Mouse (Mus musculus) ES-E14 (cell line): Measurements from ENCODE around the gene Pard3. TPM values are rescaled to one million over a fixed set of nuclear protein-coding genes. Genes with fewer than 3 reads are reported as not detected.

Experiments used
- DNase-seq: peaks from one replicate; pipeline ENCODE4 v3.0.0-alpha.2; 2013; ENCODE audit warnings: low read depth, low spot score
- H3K27ac ChIP-seq: 2 replicates; pipeline ENCODE4 v1.5.1; 2012; ENCODE audit warnings: low read depth, mild to moderate bottlenecking, low read length, moderate library complexity, mixed read lengths; ENCODE audit not compliant: poor library complexity, insufficient read depth, severe bottlenecking
- H3K36me3 ChIP-seq: 2 replicates; pipeline ENCODE4 v1.6.1; 2012; ENCODE audit warnings: mild to moderate bottlenecking, low read length, moderate library complexity, mixed read lengths; ENCODE audit not compliant: control insufficient read depth, poor library complexity, insufficient read depth, severe bottlenecking
- H3K4me1 ChIP-seq, 2 experiments: fragments of 150-350 bp in 1 of 2; sonication (generic) in 1 of 2; 2 replicates each; pipeline ENCODE4 v1.6.1; 2012; ENCODE audit warnings: low read length in 2 of 2, mild to moderate bottlenecking in 1 of 2, mixed read lengths in 1 of 2; ENCODE audit not compliant: control insufficient read depth in 2 of 2, insufficient read depth in 2 of 2, poor library complexity in 1 of 2
- H3K4me3 ChIP-seq, 2 experiments: fragments of 150-350 bp in 1 of 2; sonication (generic) in 1 of 2; 2 replicates each; pipeline ENCODE4 v1.5.1; 2012; ENCODE audit warnings: low read length in 2 of 2, low read depth in 1 of 2, mild to moderate bottlenecking in 1 of 2, mixed read lengths in 1 of 2; ENCODE audit not compliant: insufficient read depth in 1 of 2, poor library complexity in 1 of 2, severe bottlenecking in 1 of 2
- H3K9ac ChIP-seq: 2 replicates; pipeline ENCODE4 v1.6.1; 2012; ENCODE audit warnings: low read depth, mild to moderate bottlenecking, low read length, mixed read lengths; ENCODE audit not compliant: poor library complexity, insufficient read depth, severe bottlenecking
- H3K9me3 ChIP-seq: fragments of 150-350 bp; sonication (generic); 2 replicates; pipeline ENCODE4 v1.6.1; 2012; ENCODE audit warnings: low read depth, mild to moderate bottlenecking, low read length; ENCODE audit not compliant: control insufficient read depth, insufficient read depth
- CHD2 ChIP-seq: IDR thresholded peaks from 2 replicates; pipeline ENCODE4 v1.6.1; 2014; ENCODE audit warnings: mild to moderate bottlenecking, low read depth, low read length, inconsistent platforms
- HCFC1 ChIP-seq: IDR thresholded peaks from 2 replicates; pipeline ENCODE4 v1.6.1; 2012; ENCODE audit warnings: low read length, inconsistent platforms, borderline replicate concordance; ENCODE audit not compliant: insufficient read depth
- MAFK ChIP-seq: IDR thresholded peaks from 2 replicates; pipeline ENCODE4 v1.6.1; 2014; ENCODE audit warnings: mild to moderate bottlenecking, low read depth, low read length, inconsistent platforms; ENCODE audit not compliant: insufficient read depth
- ZC3H11A ChIP-seq: IDR thresholded peaks from 2 replicates; pipeline ENCODE4 v1.6.1; 2012; ENCODE audit warnings: low read depth, mild to moderate bottlenecking, inconsistent platforms, low read length, borderline replicate concordance
- ZNF384 ChIP-seq: IDR thresholded peaks from 2 replicates; pipeline ENCODE4 v1.6.1; 2012; ENCODE audit warnings: low read depth, low read length, inconsistent platforms
- in situ Hi-C, 2 experiments: fragments of 600-800 bp; cut with MboI; formaldehyde crosslinking; loops; one replicate each; pipeline ENCODE4 v1.15.1; 2025; ENCODE audit warnings: low sequenced_read_pairs in 2 of 2, inconsistent platforms in 1 of 2; ENCODE audit not compliant: unreplicated experiment in 2 of 2
- total RNA-seq: library from RNA; depleted of rRNA; stranded (reverse); fragments of 300-350 nt; gene quantifications from 2 replicates; pipeline ENCODE4 v1.2.3, GENCODE M21; 2012

Gene Pard3
- total RNA-seq, 1 experiment: 30.2 TPM

DNA sequence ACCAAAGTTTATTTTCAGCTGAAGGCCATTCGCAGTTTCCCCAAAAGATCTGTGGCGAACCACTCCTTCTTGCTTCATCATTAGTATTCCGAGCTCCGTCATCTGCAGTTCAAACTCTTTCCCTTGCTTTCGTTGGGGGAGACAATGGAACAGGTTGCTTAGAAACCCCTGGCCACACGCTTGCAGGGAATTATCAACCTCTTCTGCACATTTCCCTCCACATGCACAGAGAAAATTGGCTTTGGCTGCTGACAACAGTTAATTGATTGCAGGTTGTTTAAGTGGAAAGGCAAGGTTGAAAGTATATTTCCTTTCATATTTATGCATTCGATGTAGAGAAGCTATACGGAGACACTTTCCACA is 166.5 kb downstream of the Pard3 start:
- H3K9ac ChIP-seq: no peak overlapping the region
- H3K27ac ChIP-seq: no peak overlapping the region
- no peaks in the 10 kb centered on the region for H3K9me3 ChIP-seq
- H3K4me3 ChIP-seq: no peak overlapping the region
- no peak for DNase-seq
- no peaks in the 10 kb centered on the region for H3K4me1 ChIP-seq
- H3K36me3 ChIP-seq: no peaks in the 10 kb centered on the region
- in situ Hi-C loops: no loop called here
- TF ChIP-seq HCFC1 (no peak), CHD2 (no peak), ZC3H11A (no peak), ZNF384 (no peak), MAFK (no peak)

GRCm38 (mm10) chr8:127243351-127243750 is 179.7 kb downstream of the Pard3 start:
- no peaks in the 10 kb centered on the region for H3K4me1 ChIP-seq
- no peaks in the 10 kb centered on the region for H3K36me3 ChIP-seq
- H3K9ac ChIP-seq: no peak overlapping the region
- DNase-seq: no peak
- TF ChIP-seq HCFC1: no peak
- TF ChIP-seq MAFK: no peak
- no peak for TF ChIP-seq ZC3H11A
- TF ChIP-seq CHD2: no peak
- no peak for TF ChIP-seq ZNF384
- no peak overlapping the region for H3K27ac ChIP-seq
- in situ Hi-C loops: no loop called here
- no peaks in the 10 kb centered on the region for H3K9me3 ChIP-seq
- no peak overlapping the region for H3K4me3 ChIP-seq

DNA sequence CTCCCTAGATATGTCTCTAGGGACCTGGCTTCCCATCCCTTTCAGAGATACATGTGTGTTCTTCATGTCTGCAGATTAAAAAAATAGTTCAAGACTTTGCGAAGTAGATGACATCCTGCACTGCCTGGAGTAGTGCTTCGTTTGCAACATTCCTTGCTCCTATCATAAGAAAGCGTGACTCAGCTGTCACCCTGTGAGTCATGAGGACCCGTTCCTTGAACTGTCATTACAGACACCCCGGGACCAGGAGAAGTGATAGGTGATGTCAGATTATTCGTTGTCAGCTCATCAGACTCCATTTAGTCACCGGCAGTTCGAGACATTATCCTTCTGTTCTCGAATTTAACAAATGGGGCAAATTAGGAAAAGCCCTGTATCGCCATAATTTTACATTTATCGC is 180.1 kb downstream of the Pard3 start:
- Histone ChIP-seq H3K9me3 (no peaks in the 10 kb centered on the region), H3K27ac (no peak overlapping the region), H3K4me3 (no peak overlapping the region), H3K9ac (no peak overlapping the region), H3K4me1 (no peaks in the 10 kb centered on the region), H3K36me3 (no peaks in the 10 kb centered on the region)
- in situ Hi-C loops: no loop called here
- no peak for TF ChIP-seq ZNF384
- no peak for TF ChIP-seq MAFK
- TF ChIP-seq CHD2: no peak
- no peak for TF ChIP-seq ZC3H11A
- TF ChIP-seq HCFC1: no peak
- no peak for DNase-seq

DNA sequence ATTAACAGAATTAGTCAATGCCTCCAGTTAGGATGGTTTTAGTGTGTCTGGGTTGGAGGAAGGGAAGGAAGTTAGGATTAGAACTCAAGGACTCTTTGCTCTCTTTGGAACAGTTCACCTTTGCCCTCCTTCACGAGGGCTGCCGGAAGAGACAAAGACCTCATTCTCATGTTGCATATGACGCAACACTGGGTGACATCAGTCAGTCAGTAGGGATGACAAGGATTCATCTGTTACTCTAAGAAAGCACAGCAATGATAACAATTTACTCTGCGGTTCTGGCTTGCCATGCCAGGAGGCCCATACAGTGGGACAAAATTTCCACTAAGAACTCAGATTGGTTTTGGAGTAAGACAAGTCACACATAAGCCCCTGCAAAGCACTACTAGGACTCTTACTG is 187.1 kb downstream of the Pard3 start:
- no peak overlapping the region for H3K9ac ChIP-seq
- H3K4me3 ChIP-seq: no peak overlapping the region
- DNase-seq: no peak
- no peaks in the 10 kb centered on the region for H3K9me3 ChIP-seq
- H3K36me3 ChIP-seq: no peaks in the 10 kb centered on the region
- no peak overlapping the region for H3K27ac ChIP-seq
- in situ Hi-C loops: no loop called here
- TF ChIP-seq ZNF384: no peak
- no peak for TF ChIP-seq MAFK
- TF ChIP-seq HCFC1: no peak
- no peak for TF ChIP-seq ZC3H11A
- no peak for TF ChIP-seq CHD2
- H3K4me1 ChIP-seq: no peaks in the 10 kb centered on the region

- Histone ChIP-seq H3K4me1 (no peaks in the 10 kb centered on the region), H3K9ac (no peak overlapping the region), H3K9me3 (no peaks in the 10 kb centered on the region), H3K36me3 (no peaks in the 10 kb centered on the region), H3K4me3 (no peak overlapping the region), H3K27ac (no peak overlapping the region)
- DNase-seq: no peak
- TF ChIP-seq ZNF384 (no peak), MAFK (no peak), CHD2 (no peak), HCFC1 (no peak), ZC3H11A (no peak)
- in situ Hi-C loops: no loop called here
These were observed 187.8 kb downstream of the Pard3 start for GRCm38 (mm10) chr8:127251476-127251875.
